Mouse (Mus musculus): ENCODE data around the gene Spem1. TPM values are rescaled to one million over a fixed set of nuclear protein-coding genes. Genes with fewer than 3 reads are reported as not detected.
"Not testable (repeated sequence)": the region's sequence is repeated elsewhere in the genome, so short reads cannot be mapped to it uniquely, and the experiment has no call there.

Gene Spem1
- polyA plus RNA-seq (2015; fragmentation: Nextera tagmentation; extraction: Ambion mirVana) = not detected in 2 replicates

DNA sequence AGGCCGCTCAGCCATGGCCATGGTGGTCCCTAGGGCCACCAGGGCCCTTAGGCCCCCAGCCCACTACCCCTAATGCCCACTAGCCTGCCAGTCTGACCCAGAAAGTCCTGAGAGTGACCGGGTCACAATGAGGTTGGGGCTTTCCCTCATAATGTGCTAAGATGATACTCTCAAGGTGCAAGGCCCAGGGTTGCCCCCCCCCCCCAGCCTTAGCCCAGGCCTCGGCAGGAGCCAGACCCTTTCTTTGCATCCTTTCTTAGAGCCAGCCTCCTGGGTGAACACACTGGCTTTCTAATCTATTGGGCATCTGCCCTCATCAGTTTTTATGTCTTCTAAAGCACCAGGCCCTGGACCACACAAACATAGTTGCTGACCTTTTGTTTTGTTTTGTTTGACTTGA lies at the start of gene Spem1:
TSS of gene Spem1 (minus strand) at position 101 of the 400 bp plus-strand sequence.
- H3K27me3 ChIP-seq (ENCODE audit: control insufficient read depth, insufficient read depth, low read depth, low read length) = no peaks in the 10 kb centered on the region
- no peak for ATAC-seq (ENCODE audit: low read depth)
- WGBS = 78% methylated on average over 3 of the region's 3 CpGs
- no peaks in the 10 kb centered on the region for H3K4me1 ChIP-seq (replicated peaks; ENCODE audit: control insufficient read depth, insufficient read depth, low read length)
- H3K36me3 ChIP-seq (ENCODE audit: control insufficient read depth, insufficient read depth, low read length) = peaks cover 10% of the 10 kb centered on the region; the same call in 1 of the 2 replicates
- H3K4me3 ChIP-seq (ENCODE audit: low read length) = no peak within 1 kb of the TSS
- H3K9me3 ChIP-seq (ENCODE audit: control insufficient read depth, low read length) = 0 out of 2 replicates have a peak, but pooled peaks cover 2% of the 10 kb centered on the region
- no peak within 1 kb of the TSS for H3K4me2 ChIP-seq (ENCODE audit: low read depth, low read length)
- no peak within 1 kb of the TSS for H3K9ac ChIP-seq (ENCODE audit: low read length)
- no peak within 1 kb of the TSS for H3K27ac ChIP-seq (ENCODE audit: low read length)

DNA sequence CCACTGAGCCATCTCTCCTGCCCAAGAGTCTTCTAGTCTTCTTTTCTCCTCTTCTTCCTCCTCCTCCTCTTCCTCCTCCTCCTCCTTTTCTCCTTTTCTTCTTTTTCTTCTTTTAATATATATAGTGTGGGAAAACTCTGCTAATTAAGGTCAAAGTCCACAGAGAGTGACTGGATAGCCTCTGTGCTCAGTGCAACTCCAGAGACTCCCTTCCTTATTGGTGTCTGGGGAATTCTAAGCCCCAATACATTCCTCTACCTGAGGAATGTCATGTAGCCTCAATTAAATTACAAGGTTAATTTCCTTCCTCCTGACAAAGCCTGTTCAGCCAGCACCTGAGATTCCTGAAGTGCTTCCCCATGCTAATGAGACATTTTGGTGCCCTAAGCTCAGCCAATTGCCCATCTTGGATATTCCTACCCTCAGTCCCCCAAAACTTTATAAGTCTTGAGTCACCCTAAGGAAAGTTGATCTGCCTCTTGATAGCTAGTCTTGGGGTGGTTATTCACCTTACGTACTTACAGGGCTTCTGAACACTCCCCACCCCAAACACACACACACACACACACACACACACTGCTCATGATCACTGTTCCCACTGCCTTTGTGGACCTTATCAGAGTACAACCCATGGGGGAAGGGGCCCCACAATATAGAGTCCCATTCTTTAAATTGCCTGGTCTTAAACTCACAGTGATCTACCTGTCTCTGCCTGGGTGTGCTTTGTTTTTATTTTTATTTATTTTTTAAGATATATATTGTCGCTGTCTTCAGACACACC lies 48.5 kb upstream of the Spem1 start:
- H3K4me1 ChIP-seq (replicated peaks; ENCODE audit: control insufficient read depth, insufficient read depth, low read length) = peaks cover under 1% of the 10 kb centered on the region
- no peak overlapping the region for H3K27ac ChIP-seq (ENCODE audit: low read length)
- no peaks in the 10 kb centered on the region for H3K9me3 ChIP-seq (ENCODE audit: control insufficient read depth, low read length)
- no peak overlapping the region for H3K4me3 ChIP-seq (ENCODE audit: low read length)
- H3K4me2 ChIP-seq (ENCODE audit: low read depth, low read length) = no peak overlapping the region
- 92% methylated on average over 2 of the region's 2 CpGs for WGBS
- no peaks in the 10 kb centered on the region for H3K36me3 ChIP-seq (ENCODE audit: control insufficient read depth, insufficient read depth, low read length)
- no peak overlapping the region for H3K9ac ChIP-seq (ENCODE audit: low read length)
- ATAC-seq (ENCODE audit: low read depth) = no peak
- H3K27me3 ChIP-seq (ENCODE audit: control insufficient read depth, insufficient read depth, low read depth, low read length) = no peaks in the 10 kb centered on the region; the same call in 1 of the 2 replicates

DNA sequence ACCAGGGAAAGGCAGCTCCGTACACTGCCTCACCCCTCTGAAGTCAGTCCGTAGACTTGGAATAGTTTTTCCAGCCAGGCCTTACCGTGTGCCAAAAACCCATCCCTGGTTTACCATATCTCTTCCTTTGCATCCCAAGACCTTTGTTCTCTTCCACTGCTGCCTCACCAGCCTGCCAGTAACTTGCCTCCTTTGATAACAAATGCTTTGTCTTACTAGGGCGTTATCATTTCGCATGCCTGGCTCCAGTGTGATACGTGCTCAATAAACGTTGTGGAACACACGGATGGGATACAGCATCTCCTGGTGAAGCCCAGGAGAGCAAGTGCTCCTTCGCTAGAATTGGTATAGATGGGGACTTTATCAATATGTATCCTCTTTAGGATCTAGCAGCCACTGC lies 45.4 kb upstream of the Spem1 start:
- no peak overlapping the region for H3K4me2 ChIP-seq (ENCODE audit: low read depth, low read length)
- no peak for ATAC-seq (ENCODE audit: low read depth)
- H3K4me3 ChIP-seq (ENCODE audit: low read length) = no peak overlapping the region

DNA sequence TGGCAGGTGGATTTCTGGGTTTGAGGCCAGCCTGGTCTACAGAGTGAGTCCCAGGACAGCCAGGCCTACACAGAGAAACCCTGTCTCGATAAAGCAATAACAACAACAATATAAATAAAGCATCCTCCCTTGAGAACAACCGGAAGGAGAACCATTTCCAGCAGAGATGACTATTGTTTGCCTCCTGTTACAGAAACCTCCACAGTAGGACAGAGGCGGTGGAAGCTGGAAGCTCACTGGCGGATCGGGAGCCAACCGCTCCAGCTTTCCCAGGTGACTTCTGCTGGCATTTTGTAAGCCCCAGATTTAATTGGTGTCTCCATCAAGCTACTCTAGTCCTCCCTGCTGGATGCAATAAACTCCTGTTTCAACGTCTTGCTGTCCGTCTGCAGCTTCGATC lies 43.6 kb upstream of the Spem1 start:
- no peak for ATAC-seq (ENCODE audit: low read depth)
- 80% methylated on average over 9 of the region's 9 CpGs for WGBS

More for the DNA sequence above, 45.4 kb upstream of the Spem1 start:
- Histone ChIP-seq H3K27ac (ENCODE audit: low read length) (no peak overlapping the region), H3K4me1 (replicated peaks; ENCODE audit: control insufficient read depth, insufficient read depth, low read length) (no peaks in the 10 kb centered on the region), H3K27me3 (ENCODE audit: control insufficient read depth, insufficient read depth, low read depth, low read length) (no peaks in the 10 kb centered on the region; the same call in 1 of the 2 replicates), H3K9ac (ENCODE audit: low read length) (no peak overlapping the region), H3K36me3 (ENCODE audit: control insufficient read depth, insufficient read depth, low read length) (no peaks in the 10 kb centered on the region), H3K9me3 (ENCODE audit: control insufficient read depth, low read length) (no peaks in the 10 kb centered on the region)
- 51% methylated on average over 9 of the region's 9 CpGs for WGBS

DNA sequence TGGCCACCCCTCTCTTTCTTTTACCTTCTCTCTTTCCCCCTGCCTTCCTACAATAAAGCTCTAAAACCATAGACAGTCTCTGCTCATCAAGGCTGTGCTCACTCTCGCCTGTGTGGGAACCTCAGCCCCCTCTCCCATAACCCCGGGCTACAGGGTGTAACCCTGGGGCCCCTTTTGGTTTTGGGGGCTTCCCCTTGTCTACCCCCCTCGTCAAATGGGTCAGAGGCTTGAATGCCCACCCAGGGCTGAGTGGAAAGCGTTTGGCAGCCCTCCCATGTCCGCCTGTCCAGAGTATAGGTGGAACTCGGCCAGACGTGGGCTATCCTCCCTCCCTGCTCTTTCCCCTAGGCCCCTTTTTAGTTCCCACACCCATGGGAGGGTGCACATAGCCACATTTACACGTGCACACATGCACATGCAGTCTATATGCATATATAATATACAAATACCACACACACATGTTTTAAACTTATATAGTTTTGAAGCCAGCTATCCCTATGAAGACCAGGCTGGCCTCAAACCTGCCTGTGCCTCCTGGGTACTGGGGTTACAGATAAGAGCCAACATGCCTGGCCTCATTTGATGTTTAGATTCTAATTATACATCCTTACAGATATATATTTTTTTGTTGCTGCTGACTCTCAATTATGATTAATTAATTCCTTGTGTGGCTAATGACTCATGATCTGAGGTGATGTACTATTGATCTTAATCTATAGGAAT lies 42.3 kb upstream of the Spem1 start:
- WGBS = 38% methylated on average over 8 of the region's 8 CpGs
- no peaks in the 10 kb centered on the region for H3K9me3 ChIP-seq (ENCODE audit: control insufficient read depth, low read length)
- H3K4me1 ChIP-seq (replicated peaks; ENCODE audit: control insufficient read depth, insufficient read depth, low read length) = no peaks in the 10 kb centered on the region
- no peak overlapping the region for H3K4me3 ChIP-seq (ENCODE audit: low read length)
- H3K4me2 ChIP-seq (ENCODE audit: low read depth, low read length) = no peak overlapping the region
- no peaks in the 10 kb centered on the region; the same call in 1 of the 2 replicates for H3K27me3 ChIP-seq (ENCODE audit: control insufficient read depth, insufficient read depth, low read depth, low read length)
- no peak overlapping the region for H3K9ac ChIP-seq (ENCODE audit: low read length)
- H3K36me3 ChIP-seq (ENCODE audit: control insufficient read depth, insufficient read depth, low read length) = no peaks in the 10 kb centered on the region
- no peak for ATAC-seq (ENCODE audit: low read depth)
- H3K27ac ChIP-seq (ENCODE audit: low read length) = no peak overlapping the region

More for the DNA sequence above, 43.6 kb upstream of the Spem1 start:
- H3K9ac ChIP-seq (ENCODE audit: low read length) = no peak overlapping the region
- H3K4me1 ChIP-seq (replicated peaks; ENCODE audit: control insufficient read depth, insufficient read depth, low read length) = no peaks in the 10 kb centered on the region
- no peak overlapping the region for H3K4me3 ChIP-seq (ENCODE audit: low read length)
- no peaks in the 10 kb centered on the region for H3K9me3 ChIP-seq (ENCODE audit: control insufficient read depth, low read length)
- no peak overlapping the region for H3K27ac ChIP-seq (ENCODE audit: low read length)
- no peaks in the 10 kb centered on the region for H3K36me3 ChIP-seq (ENCODE audit: control insufficient read depth, insufficient read depth, low read length)
- no peaks in the 10 kb centered on the region; the same call in 1 of the 2 replicates for H3K27me3 ChIP-seq (ENCODE audit: control insufficient read depth, insufficient read depth, low read depth, low read length)
- H3K4me2 ChIP-seq (ENCODE audit: low read depth, low read length) = no peak overlapping the region

DNA sequence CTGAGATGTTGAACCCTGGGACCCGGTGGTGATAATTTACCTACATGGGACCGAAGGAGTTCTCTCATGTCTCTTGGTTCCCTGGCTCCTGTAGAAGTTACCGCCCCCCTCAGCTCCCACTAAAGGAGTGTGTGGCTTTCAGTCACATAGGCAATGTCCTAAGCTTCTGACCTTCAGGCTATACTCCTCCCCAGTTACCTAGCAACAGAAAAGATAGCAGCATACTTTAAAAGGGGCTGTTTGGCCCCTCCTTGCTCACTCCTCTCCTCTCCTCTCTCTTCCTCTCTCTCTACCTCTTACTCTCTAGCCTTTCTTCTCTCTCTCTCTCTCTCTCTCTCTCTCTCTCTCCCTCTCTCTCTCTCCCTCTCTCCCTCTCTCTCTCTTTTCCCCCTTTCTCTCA lies 41.7 kb upstream of the Spem1 start:
- H3K4me1 ChIP-seq (replicated peaks; ENCODE audit: control insufficient read depth, insufficient read depth, low read length); H3K27ac ChIP-seq (ENCODE audit: low read length); H3K4me2 ChIP-seq (ENCODE audit: low read depth, low read length); H3K9ac ChIP-seq (ENCODE audit: low read length); ATAC-seq (ENCODE audit: low read depth); H3K9me3 ChIP-seq (ENCODE audit: control insufficient read depth, low read length); H3K36me3 ChIP-seq (ENCODE audit: control insufficient read depth, insufficient read depth, low read length); H3K4me3 ChIP-seq (ENCODE audit: low read length); H3K27me3 ChIP-seq (ENCODE audit: control insufficient read depth, insufficient read depth, low read depth, low read length): not testable (repeated sequence)
- WGBS = 52% methylated on average over 3 of the region's 3 CpGs

DNA sequence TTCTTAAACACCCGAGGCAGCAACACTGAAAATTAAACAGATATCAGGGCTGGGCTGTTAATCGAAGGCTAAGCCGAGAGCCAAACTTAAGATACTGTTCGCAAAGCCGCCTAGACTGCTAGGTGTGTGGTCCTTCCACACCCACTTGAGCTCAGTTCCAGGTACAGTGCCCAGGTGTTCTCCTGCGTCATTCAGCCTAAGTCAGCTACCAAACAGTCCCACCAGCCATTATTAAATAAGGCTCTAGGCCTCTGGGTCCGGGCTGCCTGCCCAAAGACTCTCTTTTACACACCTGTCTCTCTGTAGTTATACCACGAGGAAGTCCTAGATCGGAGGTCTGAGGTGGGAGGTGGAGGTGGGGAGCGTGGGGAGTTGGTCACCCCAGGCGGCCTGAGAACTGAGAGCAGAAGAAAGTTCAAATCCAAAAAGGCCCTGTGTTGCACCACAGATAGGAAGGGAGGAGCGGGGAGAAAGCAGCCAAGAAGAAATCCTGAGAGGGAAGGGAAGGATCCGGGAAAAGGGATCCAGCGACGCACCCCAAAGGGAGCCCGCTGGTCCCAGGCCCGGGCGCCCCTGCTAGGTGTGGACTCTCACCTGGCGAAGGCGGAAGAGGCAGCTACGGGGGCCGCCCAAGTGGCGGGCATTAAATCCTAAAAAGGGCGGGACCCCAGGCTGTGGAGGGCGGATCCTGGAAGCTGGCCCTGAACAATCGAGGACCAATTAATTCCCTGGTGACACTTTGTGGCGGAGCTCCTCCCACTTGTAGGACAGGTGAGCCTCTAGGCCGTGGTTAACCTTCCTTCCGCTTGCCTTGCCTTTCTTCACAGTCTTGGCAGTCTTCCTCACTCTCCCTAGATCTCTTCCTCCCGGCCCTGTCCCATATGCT lies 36.4 kb upstream of the Spem1 start, which contains the start of gene Tnk1:
TSS of gene Tnk1 (minus strand) at position 618 of the 886 bp plus-strand sequence.
- Histone ChIP-seq H3K9ac (ENCODE audit: low read length) (peak within 1 kb of the TSS; percentile 48; the same call in 1 of the 2 replicates), H3K4me1 (replicated peaks; ENCODE audit: control insufficient read depth, insufficient read depth, low read length) (no peaks in the 10 kb centered on the region), H3K4me2 (ENCODE audit: low read depth, low read length) (peak within 1 kb of the TSS; percentile 46), H3K4me3 (ENCODE audit: low read length) (peak within 1 kb of the TSS; percentile 39), H3K36me3 (ENCODE audit: control insufficient read depth, insufficient read depth, low read length) (no peaks in the 10 kb centered on the region), H3K27ac (ENCODE audit: low read length) (peak within 1 kb of the TSS; percentile 68), H3K9me3 (ENCODE audit: control insufficient read depth, low read length) (no peaks in the 10 kb centered on the region), H3K27me3 (ENCODE audit: control insufficient read depth, insufficient read depth, low read depth, low read length) (no peaks in the 10 kb centered on the region; the same call in 1 of the 2 replicates)
- WGBS = 13% methylated on average over 30 of the region's 30 CpGs
- ATAC-seq (ENCODE audit: low read depth) = peak; percentile 89

DNA sequence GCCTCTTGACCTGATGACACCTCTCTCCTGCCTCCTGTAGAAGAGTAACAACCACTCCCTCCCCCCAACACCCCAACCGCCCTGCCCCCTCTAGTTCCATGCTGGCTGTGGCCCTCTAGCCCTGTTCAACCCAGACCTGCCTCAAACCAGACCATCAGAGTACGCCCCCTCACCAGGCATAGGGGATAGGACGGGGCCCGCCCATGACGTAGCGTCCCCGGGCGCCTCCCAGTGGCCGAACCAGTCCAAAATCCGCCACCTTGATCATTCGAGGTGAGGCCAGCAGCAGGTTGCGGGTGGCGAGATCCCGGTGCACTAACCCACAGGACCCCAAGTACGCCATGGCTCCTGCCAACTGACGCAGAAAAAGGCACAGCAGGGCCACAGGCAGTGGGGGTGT lies 33.4 kb upstream of the Spem1 start:
- Histone ChIP-seq H3K27ac (ENCODE audit: low read length) (no peak overlapping the region), H3K9ac (ENCODE audit: low read length) (no peak overlapping the region), H3K4me3 (ENCODE audit: low read length) (no peak overlapping the region), H3K36me3 (ENCODE audit: control insufficient read depth, insufficient read depth, low read length) (peaks cover 17% of the 10 kb centered on the region), H3K27me3 (ENCODE audit: control insufficient read depth, insufficient read depth, low read depth, low read length) (no peaks in the 10 kb centered on the region; the same call in 1 of the 2 replicates), H3K9me3 (ENCODE audit: control insufficient read depth, low read length) (no peaks in the 10 kb centered on the region), H3K4me1 (replicated peaks; ENCODE audit: control insufficient read depth, insufficient read depth, low read length) (no peaks in the 10 kb centered on the region), H3K4me2 (ENCODE audit: low read depth, low read length) (no peak overlapping the region)
- 34% methylated on average over 16 of the region's 16 CpGs for WGBS
- ATAC-seq (ENCODE audit: low read depth) = no peak

Measured in lung, embryonic 16.5 days (tissue).